Mouse (Mus musculus) liver, embryonic 14.5 days (tissue): Measurements from ENCODE around the gene Camk2d.

Experiments
- CTCF ChIP-seq: IDR thresholded peaks from 2 replicates; pipeline ENCODE4 v1.5.1; 2016; ENCODE audit warnings: antibody characterized with exemption, low read depth, control low read depth
- EP300 ChIP-seq: IDR thresholded peaks from 2 replicates; pipeline ENCODE4 v1.6.1; 2016; ENCODE audit warnings: antibody characterized with exemption, low read depth

DNA sequence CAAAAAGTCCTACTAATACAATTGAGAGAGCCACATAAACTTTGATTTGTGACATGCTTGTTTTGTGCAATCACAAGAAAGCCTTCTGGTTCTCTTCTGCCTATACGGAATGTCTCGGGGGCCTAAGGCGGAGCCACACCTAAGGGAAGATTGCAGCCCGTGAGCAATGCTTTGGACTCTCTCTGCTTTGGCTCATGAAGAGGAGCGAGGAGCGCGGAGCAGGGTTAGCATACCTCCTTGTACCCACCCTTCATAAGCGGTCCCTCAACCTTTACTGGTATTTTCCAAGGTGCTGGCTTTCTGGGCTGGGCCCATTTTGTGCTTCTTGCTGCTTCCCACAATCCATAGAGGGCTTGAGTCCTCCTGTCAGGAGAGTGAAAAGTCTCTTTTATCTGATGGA, 96.7 kb downstream of the Camk2d start:
- TF ChIP-seq EP300 (no peak), CTCF (no peak)
